Mouse (Mus musculus) ovary, adult 18-20 months (tissue): ENCODE data around the gene Spg7.
"Not testable (repeated sequence)": the region's sequence is repeated elsewhere in the genome, so short reads cannot be mapped to it uniquely, and the experiment has no call there.

Experiments
- DNase-seq: peaks from one replicate; pipeline ENCODE4 v3.0.0; 2022; ENCODE audit warnings: low spot score, mixed read lengths

The Spg7 gene

GRCm38 (mm10) chr8:123097786-123098584 is 35.2 kb downstream of the Spg7 start:
- no peak for DNase-seq

- no peak for DNase-seq
Measured at GRCm38 (mm10) chr8:123100288-123100687, 37.5 kb downstream of the Spg7 start.

- no peak for DNase-seq
Measured at GRCm38 (mm10) chr8:123101244-123101643, 38.5 kb downstream of the Spg7 start.

- DNase-seq: peak; percentile 95
Measured at GRCm38 (mm10) chr8:123101735-123102685, 39.3 kb downstream of the Spg7 start, which contains the start of gene Rpl13. Gene Rpl13 (plus strand): TSS chr8:123102350.

- DNase-seq: not testable (repeated sequence)
Measured at GRCm38 (mm10) chr8:123102855-123103254, 40.1 kb downstream of the Spg7 start.

GRCm38 (mm10) chr8:123103285-123103684 is 40.5 kb downstream of the Spg7 start:
- DNase-seq: no peak

GRCm38 (mm10) chr8:123104046-123104767 is 41.5 kb downstream of the Spg7 start:
- no peak for DNase-seq

GRCm38 (mm10) chr8:123105553-123106326 is 43.0 kb downstream of the Spg7 start:
- no peak for DNase-seq

- no peak for DNase-seq
Measured at GRCm38 (mm10) chr8:123106531-123106930, 43.8 kb downstream of the Spg7 start.

- DNase-seq: no peak
Measured at GRCm38 (mm10) chr8:123108010-123108409, 45.3 kb downstream of the Spg7 start.

- no peak for DNase-seq
Measured at GRCm38 (mm10) chr8:123108953-123109352, 46.2 kb downstream of the Spg7 start.

- DNase-seq: no peak
Measured at GRCm38 (mm10) chr8:123110649-123111048, 47.9 kb downstream of the Spg7 start.

- DNase-seq: no peak
Measured at GRCm38 (mm10) chr8:123112892-123113291, 50.1 kb downstream of the Spg7 start.

- DNase-seq: no peak
Measured at GRCm38 (mm10) chr8:123113908-123114469, 51.2 kb downstream of the Spg7 start.

GRCm38 (mm10) chr8:123114644-123115043 is 51.9 kb downstream of the Spg7 start:
- no peak for DNase-seq

- DNase-seq: no peak
Measured at GRCm38 (mm10) chr8:123117127-123117731, 54.5 kb downstream of the Spg7 start, which contains the start of gene Cpne7. Gene Cpne7 (plus strand): TSS chr8:123117374.

GRCm38 (mm10) chr8:123117744-123118143 is 55.0 kb downstream of the Spg7 start:
- no peak for DNase-seq

- DNase-seq: no peak
Measured at GRCm38 (mm10) chr8:123122059-123122458, 59.3 kb downstream of the Spg7 start.

- no peak for DNase-seq
Measured at GRCm38 (mm10) chr8:123122670-123123069, 59.9 kb downstream of the Spg7 start.

- DNase-seq: no peak
Measured at GRCm38 (mm10) chr8:123126193-123126816, 63.6 kb downstream of the Spg7 start.
